Mouse (Mus musculus): ENCODE results near the gene Fam19a3.
"Not testable (repeated sequence)": the region's sequence is repeated elsewhere in the genome, so short reads cannot be mapped to it uniquely, and the experiment has no call there.

Gene Fam19a3

GRCm38 (mm10) chr3:104765021-104765420 is 16.6 kb downstream of the Fam19a3 start:
- no peak for DNase-seq (ENCODE audit: low read depth, low spot score)

DNA sequence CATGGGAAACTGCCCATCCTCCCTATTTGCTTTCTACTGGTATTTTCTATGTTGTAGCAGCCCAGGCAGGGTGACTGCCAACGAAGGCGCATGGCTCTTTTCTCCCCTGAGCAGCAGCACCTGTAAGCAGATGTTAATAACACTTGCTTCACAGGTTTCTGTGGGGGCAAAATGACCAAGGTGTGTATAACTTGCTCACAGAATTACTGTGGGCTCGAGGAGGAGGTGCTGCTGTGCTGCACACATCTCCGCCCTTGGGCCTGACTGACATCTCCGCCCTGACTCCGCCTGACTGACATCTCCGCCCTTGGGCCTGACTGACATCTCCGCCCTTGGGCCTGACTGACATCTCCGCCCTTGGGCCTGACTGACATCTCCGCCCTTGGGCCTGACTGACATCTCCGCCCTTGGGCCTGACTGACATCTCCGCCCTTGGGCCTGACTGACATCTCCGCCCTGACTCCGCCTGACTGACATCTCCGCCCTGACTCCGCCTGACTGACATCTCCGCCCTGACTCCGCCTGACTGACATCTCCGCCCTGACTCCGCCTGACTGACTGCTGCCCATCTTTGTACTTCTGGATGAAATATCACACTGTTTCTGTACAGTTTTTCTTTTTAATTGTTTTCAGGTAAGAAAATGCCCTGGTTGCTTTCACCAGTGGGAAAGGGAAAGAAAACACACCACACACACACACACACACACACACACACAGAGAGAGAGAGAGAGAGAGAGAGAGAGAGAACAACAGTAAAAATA is 19.4 kb downstream of the Fam19a3 start:
- not testable (repeated sequence) for DNase-seq (ENCODE audit: low read depth, low spot score)

- no peak for DNase-seq (ENCODE audit: low read depth, low spot score)
Measured at GRCm38 (mm10) chr3:104758869-104759268, 22.8 kb downstream of the Fam19a3 start.

- DNase-seq (ENCODE audit: low read depth, low spot score): no peak
Measured at GRCm38 (mm10) chr3:104758406-104758805, 23.2 kb downstream of the Fam19a3 start.

GRCm38 (mm10) chr3:104752845-104753244 is 28.8 kb downstream of the Fam19a3 start:
- DNase-seq (ENCODE audit: low read depth, low spot score): not testable (repeated sequence)

DNA sequence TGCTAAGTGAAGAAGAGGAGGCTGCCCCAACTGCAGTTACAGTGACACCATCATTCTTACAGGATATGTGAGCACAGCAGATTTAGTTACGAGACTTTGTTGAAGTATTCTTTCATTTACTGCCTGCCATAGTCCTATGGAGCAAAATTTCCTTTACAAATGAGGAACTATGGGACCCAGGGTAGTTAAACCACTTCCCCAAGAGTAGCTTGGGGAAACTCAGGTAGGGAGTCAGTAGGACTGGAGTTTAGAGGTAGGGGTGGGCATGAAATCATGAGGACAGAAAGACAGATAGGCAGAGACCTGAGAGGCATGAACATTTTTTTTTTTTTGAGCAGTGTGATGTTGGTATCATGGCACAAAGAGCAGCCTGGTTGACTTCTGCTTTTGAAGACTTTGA is 37.8 kb downstream of the Fam19a3 start:
- no peak for DNase-seq (ENCODE audit: low read depth, low spot score)

GRCm38 (mm10) chr3:104743161-104743560 is 38.5 kb downstream of the Fam19a3 start:
- no peak for DNase-seq (ENCODE audit: low read depth, low spot score)

GRCm38 (mm10) chr3:104741954-104742353 is 39.7 kb downstream of the Fam19a3 start:
- DNase-seq (ENCODE audit: low read depth, low spot score): no peak

DNA sequence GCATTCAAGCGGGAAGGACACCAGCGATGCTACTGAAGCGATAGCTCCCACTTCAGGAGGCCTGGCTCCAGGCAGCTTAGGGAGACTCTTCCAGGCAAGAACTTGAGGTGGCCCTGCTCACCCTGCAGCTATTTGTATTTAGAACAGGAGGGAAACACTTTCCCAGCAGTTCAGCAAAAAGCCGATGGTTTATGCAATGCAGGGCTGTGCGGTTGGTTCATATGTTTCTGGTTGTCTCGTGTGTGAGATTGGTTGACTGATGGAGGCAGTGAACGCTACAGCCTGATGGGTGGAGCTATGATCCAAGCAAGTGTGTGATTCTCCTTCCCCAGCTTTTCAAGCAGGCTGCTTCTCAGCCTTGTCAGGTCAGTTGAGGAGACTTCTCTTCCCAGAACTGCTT is 47.0 kb downstream of the Fam19a3 start:
- no peak for DNase-seq (ENCODE audit: low read depth, low spot score)

DNA sequence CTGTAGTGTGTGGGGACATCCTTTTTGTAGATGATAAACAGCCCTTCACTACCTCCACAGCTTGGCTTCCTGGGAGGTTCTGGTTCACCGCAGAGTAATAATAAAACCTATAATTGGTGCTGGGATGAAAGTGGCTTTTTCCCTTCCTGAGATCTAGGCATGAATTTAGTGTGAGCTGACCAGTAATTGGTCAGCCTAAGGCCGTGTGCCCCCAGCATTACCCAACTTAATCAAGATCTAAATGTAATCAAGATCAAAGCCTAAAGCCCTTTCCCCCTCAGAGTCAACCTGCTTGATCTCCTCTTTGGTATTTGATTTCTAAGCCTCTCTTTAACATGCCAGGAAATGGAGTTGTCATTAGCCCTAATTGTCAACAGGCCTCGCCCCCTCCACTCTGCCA is 48.7 kb downstream of the Fam19a3 start:
- DNase-seq (ENCODE audit: low read depth, low spot score): no peak

GRCm38 (mm10) chr3:104729270-104729839 is 52.3 kb downstream of the Fam19a3 start:
- no peak for DNase-seq (ENCODE audit: low read depth, low spot score)
